Mouse (Mus musculus): Measurements from ENCODE around the gene Plekhb1.

DNA sequence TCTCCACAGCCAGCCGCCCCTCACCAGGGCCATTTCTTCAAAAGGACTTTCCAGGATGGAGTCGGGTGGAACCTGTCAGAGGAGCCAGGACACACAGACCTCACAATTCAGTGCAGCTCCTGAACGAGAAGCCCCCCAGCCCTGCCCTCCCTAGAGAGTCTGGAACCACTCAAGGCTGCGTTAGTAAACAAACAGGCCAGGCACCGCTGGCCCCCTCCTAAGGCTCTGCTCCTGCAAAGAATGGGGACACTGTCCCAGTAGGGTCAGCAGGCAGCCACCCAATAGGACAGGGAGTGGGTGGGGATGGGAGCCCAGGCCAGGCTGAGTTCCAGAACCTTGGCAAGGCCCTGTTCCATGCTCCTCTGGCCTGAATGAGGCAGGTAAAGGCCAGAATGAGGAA is 5.5 kb downstream of the Plekhb1 start:
- TF ChIP-seq ZNF384 (IDR thresholded peaks at IDR 0.05; ENCODE audit: low read depth, low read length) (no peak), MAFK (IDR thresholded peaks at IDR 0.05; ENCODE audit: insufficient read depth, low read depth, low read length) (no peak), HCFC1 (IDR thresholded peaks at IDR 0.05; ENCODE audit: borderline replicate concordance, insufficient read depth, low read length) (no peak)
